Mouse (Mus musculus): ENCODE results near the gene Grm1. TPM values are rescaled to one million over a fixed set of nuclear protein-coding genes. Genes with fewer than 3 reads are reported as not detected.

The Grm1 gene
- total and polyA plus RNA-seq, 3 experiments = not detected

- Histone ChIP-seq H3K4me2 (ENCODE audit: insufficient read depth, low read depth, poor library complexity, severe bottlenecking) (no peak overlapping the region), H3K4me1 (ENCODE audit: control insufficient read depth in 1 of 2, insufficient read depth in 2 of 2) (no peaks in the 10 kb centered on the region), H3K9me3 (replicated peaks; ENCODE audit: low read length) (no peaks in the 10 kb centered on the region), H3K9ac (ENCODE audit: insufficient read depth, low read depth) (no peak overlapping the region), H3K27me3 (replicated peaks) (no peaks in the 10 kb centered on the region), H3K4me3 (replicated peaks in 1 of 3; ENCODE audit: low read depth in 2 of 3, low read length in 2 of 3, poor library complexity in 1 of 3) (no peak overlapping the region), H3K27ac (ENCODE audit: insufficient read depth, low read depth) (no peak overlapping the region), H3K79me2 (replicated peaks; ENCODE audit: control insufficient read depth, extremely low read depth, insufficient read depth, poor library complexity, severe bottlenecking) (no peaks in the 10 kb centered on the region), H3K36me3 (replicated peaks in 1 of 2; ENCODE audit: control insufficient read depth in 1 of 2, insufficient read depth in 1 of 2, low read length in 1 of 2) (no peaks in the 10 kb centered on the region)
- in situ Hi-C loops (cut with MboI; ENCODE audit: low pct_ligation_motif_present, low pct_unique_long_range_greater_than_20kb, low sequenced_read_pairs) (no loop called here), dilution Hi-C loops (cut with MboI; ENCODE audit: extremely low pct_ligation_motif_present, extremely low pct_unique_long_range_greater_than_20kb, low sequenced_read_pairs) (no loop called here)
- TF ChIP-seq MYC (IDR thresholded peaks at IDR 0.05; ENCODE audit: low read depth, low read length) (no peak), JUN (IDR thresholded peaks at IDR 0.05; ENCODE audit: insufficient read depth, low read depth, low read length) (no peak), ZNF384 (IDR thresholded peaks at IDR 0.05; ENCODE audit: low read depth, low read length) (no peak)
- no peak for DNase-seq (ENCODE audit: extremely low read depth)
These were observed 234.5 kb downstream of the Grm1 start for GRCm38 (mm10) chr10:10847376-10848286.

DNA sequence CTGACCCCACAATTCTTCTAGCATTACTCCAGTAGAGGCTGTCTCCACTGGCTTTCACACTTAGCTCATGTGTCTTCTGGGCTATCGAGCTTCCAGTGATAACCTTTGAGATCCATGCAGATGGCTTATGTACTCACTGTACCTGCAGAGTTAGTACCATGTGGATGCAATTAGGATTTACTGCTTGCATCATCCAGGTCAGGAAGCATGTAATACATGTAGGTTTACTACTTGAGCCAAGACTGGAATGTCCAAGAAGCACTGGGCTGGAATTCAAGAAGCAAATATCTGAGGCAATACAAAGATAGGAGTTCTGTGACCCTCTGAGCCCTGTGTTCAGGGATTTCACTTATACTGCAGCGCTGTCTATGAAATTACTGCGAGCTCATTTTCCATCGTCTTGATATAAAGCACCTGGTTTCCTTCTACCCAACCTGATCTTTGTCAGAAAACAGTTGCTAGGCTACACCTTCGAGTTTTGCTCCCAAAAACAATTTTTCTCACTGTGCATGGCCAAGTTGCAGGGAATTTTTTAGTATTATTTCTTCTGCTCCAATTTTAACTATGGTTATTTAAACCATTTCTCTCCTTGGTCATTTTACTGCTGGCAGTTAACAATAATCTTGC is 237.0 kb downstream of the Grm1 start:
- no peak overlapping the region for H3K9ac ChIP-seq (ENCODE audit: insufficient read depth, low read depth)
- H3K27me3 ChIP-seq (replicated peaks) = no peaks in the 10 kb centered on the region
- no peak overlapping the region for H3K4me2 ChIP-seq (ENCODE audit: insufficient read depth, low read depth, poor library complexity, severe bottlenecking)
- no peaks in the 10 kb centered on the region for H3K79me2 ChIP-seq (replicated peaks; ENCODE audit: control insufficient read depth, extremely low read depth, insufficient read depth, poor library complexity, severe bottlenecking)
- dilution Hi-C loops (cut with MboI; ENCODE audit: extremely low pct_ligation_motif_present, extremely low pct_unique_long_range_greater_than_20kb, low sequenced_read_pairs) (no loop called here), in situ Hi-C loops (cut with MboI; ENCODE audit: low pct_ligation_motif_present, low pct_unique_long_range_greater_than_20kb, low sequenced_read_pairs) (no loop called here)
- TF ChIP-seq SMC3 (IDR thresholded peaks at IDR 0.05; ENCODE audit: low read depth, low read length) (no peak), USF1 (IDR thresholded peaks at IDR 0.05; ENCODE audit: low read depth, low read length) (no peak), E2F4 (IDR thresholded peaks at IDR 0.05; ENCODE audit: insufficient replicate concordance, low read depth, low read length) (no peak), PAX5 (IDR thresholded peaks at IDR 0.05; ENCODE audit: low read length) (no peak), IRF4 (IDR thresholded peaks at IDR 0.05; ENCODE audit: low read depth, low read length) (no peak), GABPA (IDR thresholded peaks at IDR 0.05; ENCODE audit: insufficient replicate concordance, low read depth, low read length) (no peak), CHD1 (IDR thresholded peaks at IDR 0.05; ENCODE audit: low read depth, low read length) (no peak), TCF12 (IDR thresholded peaks at IDR 0.05; ENCODE audit: low read depth, low read length) (no peak), MAFK (IDR thresholded peaks at IDR 0.05; ENCODE audit: insufficient replicate concordance, low read length) (no peak), USF2 (conservative IDR thresholded peaks at IDR 0.05; ENCODE audit: low read depth, low read length) (no peak), MXI1 (IDR thresholded peaks at IDR 0.05; ENCODE audit: low read depth, low read length) (no peak), HCFC1 (IDR thresholded peaks at IDR 0.05; ENCODE audit: low read depth, low read length) (no peak), NRF1 (IDR thresholded peaks at IDR 0.05; ENCODE audit: low read depth, low read length) (no peak), UBTF (IDR thresholded peaks at IDR 0.05; ENCODE audit: low read depth, low read length) (no peak), MEF2A (IDR thresholded peaks at IDR 0.05; ENCODE audit: borderline replicate concordance, low read depth, low read length) (no peak)
- DNase-seq (ENCODE audit: extremely low read depth) = no peak
- no peaks in the 10 kb centered on the region for H3K9me3 ChIP-seq (replicated peaks; ENCODE audit: low read length)
- no peak overlapping the region for H3K4me3 ChIP-seq (replicated peaks in 1 of 3; ENCODE audit: low read depth in 2 of 3, low read length in 2 of 3, poor library complexity in 1 of 3)
- no peaks in the 10 kb centered on the region for H3K36me3 ChIP-seq (replicated peaks in 1 of 2; ENCODE audit: control insufficient read depth in 1 of 2, insufficient read depth in 1 of 2, low read length in 1 of 2)
- no peak overlapping the region for H3K27ac ChIP-seq (ENCODE audit: insufficient read depth, low read depth)
- no peaks in the 10 kb centered on the region for H3K4me1 ChIP-seq (ENCODE audit: control insufficient read depth in 1 of 2, insufficient read depth in 2 of 2)
